Mouse (Mus musculus) CH12.LX (cell line): Measurements from ENCODE around the gene Asb15. TPM values are rescaled to one million over a fixed set of nuclear protein-coding genes. Genes with fewer than 3 reads are reported as not detected.

ENCODE experiments used
- DNase-seq: peaks from one replicate; pipeline ENCODE4 v3.0.0-alpha.2; 2013; ENCODE audit errors: extremely low read depth
- H3K27ac ChIP-seq: 2 replicates; pipeline ENCODE4 v1.5.1; 2012; ENCODE audit warnings: low read depth, mild to moderate bottlenecking, control low read depth, moderate library complexity; ENCODE audit not compliant: insufficient read depth
- H3K27me3 ChIP-seq: replicated peaks from 2 replicates; pipeline ENCODE3; 2012; ENCODE audit warnings: inconsistent platforms
- H3K36me3 ChIP-seq, 2 experiments: replicated peaks in 1 of 2; 2 replicates each; pipeline versions ENCODE3 to v1.6.1; 2012; ENCODE audit warnings: inconsistent platforms in 1 of 2, low read length in 1 of 2, mild to moderate bottlenecking in 1 of 2, mixed read lengths in 1 of 2, moderate library complexity in 1 of 2; ENCODE audit not compliant: control insufficient read depth in 1 of 2, insufficient read depth in 1 of 2
- H3K4me1 ChIP-seq, 2 experiments: 2 replicates each; pipeline ENCODE4 v1.6.1; 2012; ENCODE audit warnings: inconsistent platforms in 1 of 2, moderate library complexity in 1 of 2; ENCODE audit not compliant: insufficient read depth in 2 of 2, control insufficient read depth in 1 of 2
- H3K4me2 ChIP-seq: 2 replicates; pipeline ENCODE4 v1.6.1; 2012; ENCODE audit warnings: low read depth, mild to moderate bottlenecking, control low read depth; ENCODE audit not compliant: poor library complexity, insufficient read depth, severe bottlenecking
- H3K4me3 ChIP-seq, 3 experiments: fragments of 150-350 bp in 1 of 3; sonication (generic) in 1 of 3; replicated peaks in 1 of 3; 2 replicates each; pipeline versions ENCODE3 to v1.5.1; 2011 to 2012; ENCODE audit warnings: low read depth in 2 of 3, low read length in 2 of 3, mild to moderate bottlenecking in 2 of 3, moderate library complexity in 2 of 3, control low read depth in 1 of 3, improper control_type of control experiment in 1 of 3, inconsistent platforms in 1 of 3, mixed read lengths in 1 of 3; ENCODE audit not compliant: poor library complexity in 1 of 3
- H3K79me2 ChIP-seq: replicated peaks from 2 replicates; pipeline ENCODE4 v1.6.1; 2012; ENCODE audit warnings: mild to moderate bottlenecking, moderate library complexity; ENCODE audit not compliant: control insufficient read depth, poor library complexity, insufficient read depth, severe bottlenecking; ENCODE audit errors: extremely low read depth
- H3K9ac ChIP-seq: 2 replicates; pipeline ENCODE4 v1.6.1; 2012; ENCODE audit warnings: low read depth, mild to moderate bottlenecking, control low read depth, moderate library complexity; ENCODE audit not compliant: insufficient read depth
- H3K9me3 ChIP-seq: replicated peaks from 2 replicates; pipeline ENCODE3; 2012; ENCODE audit warnings: low read length, inconsistent platforms, mixed read lengths
- BHLHE40 ChIP-seq: IDR thresholded peaks from 2 replicates; pipeline ENCODE4 v1.6.1; 2011; ENCODE audit warnings: mild to moderate bottlenecking, low read depth, low read length, improper control_type of control experiment
- CHD2 ChIP-seq: IDR thresholded peaks from 2 replicates; pipeline ENCODE4 v1.6.1; 2011; ENCODE audit warnings: low read length, improper control_type of control experiment
- CTCF ChIP-seq, 2 experiments: IDR thresholded peaks in 1 of 2; conservative IDR thresholded peaks in 1 of 2; 2 replicates each; pipeline ENCODE4 v1.5.1; 2011 to 2012; ENCODE audit warnings: low read depth in 2 of 2, low read length in 2 of 2, improper control_type of control experiment in 1 of 2, inconsistent platforms in 1 of 2, mild to moderate bottlenecking in 1 of 2, moderate library complexity in 1 of 2
- E2F4 ChIP-seq: IDR thresholded peaks from 2 replicates; pipeline ENCODE4 v1.6.1; 2011; ENCODE audit warnings: low read depth, low read length, improper control_type of control experiment; ENCODE audit not compliant: insufficient replicate concordance
- ELF1 ChIP-seq: IDR thresholded peaks from 2 replicates; pipeline ENCODE4 v1.6.1; 2014; ENCODE audit warnings: low read depth, mild to moderate bottlenecking, inconsistent platforms, low read length, improper control_type of control experiment
- EP300 ChIP-seq: IDR thresholded peaks from 2 replicates; pipeline ENCODE4 v1.6.1; 2011; ENCODE audit warnings: low read length, improper control_type of control experiment
- ETS1 ChIP-seq: conservative IDR thresholded peaks from 2 replicates; pipeline ENCODE4 v1.6.1; 2012; ENCODE audit warnings: low read depth, mild to moderate bottlenecking, inconsistent platforms, low read length, improper control_type of control experiment, moderate library complexity
- IRF4 ChIP-seq: IDR thresholded peaks from 2 replicates; pipeline ENCODE4 v1.6.1; 2014; ENCODE audit warnings: low read depth, mild to moderate bottlenecking, inconsistent platforms, low read length, improper control_type of control experiment
- JUN ChIP-seq: IDR thresholded peaks from 2 replicates; pipeline ENCODE4 v1.6.1; 2011; ENCODE audit warnings: low read depth, mild to moderate bottlenecking, low read length, improper control_type of control experiment, moderate library complexity; ENCODE audit not compliant: insufficient read depth
- JUND ChIP-seq: conservative IDR thresholded peaks from 2 replicates; pipeline ENCODE4 v1.6.1; 2011; ENCODE audit warnings: low read depth, low read length, improper control_type of control experiment
- MAFK ChIP-seq: IDR thresholded peaks from 2 replicates; pipeline ENCODE4 v1.6.1; 2011; ENCODE audit warnings: low read length, improper control_type of control experiment; ENCODE audit not compliant: insufficient replicate concordance
- MAX ChIP-seq: IDR thresholded peaks from 2 replicates; pipeline ENCODE4 v1.6.1; 2011; ENCODE audit warnings: low read length, improper control_type of control experiment
- MYC ChIP-seq: IDR thresholded peaks from 2 replicates; pipeline ENCODE4 v1.6.1; 2011; ENCODE audit warnings: low read depth, mild to moderate bottlenecking, improper control_type of control experiment, low read length
- NELFE ChIP-seq: IDR thresholded peaks from 2 replicates; pipeline ENCODE4 v1.6.1; 2011; ENCODE audit warnings: low read depth, low read length, improper control_type of control experiment
- PAX5 ChIP-seq: IDR thresholded peaks from 2 replicates; pipeline ENCODE4 v1.6.1; 2012; ENCODE audit warnings: low read length, inconsistent platforms, mixed read lengths
- POLR2A ChIP-seq: IDR thresholded peaks from 2 replicates; pipeline ENCODE4 v1.6.1; 2011; ENCODE audit warnings: low read depth, mild to moderate bottlenecking, improper control_type of control experiment, low read length
- POLR2AphosphoS2 ChIP-seq: IDR thresholded peaks from 2 replicates; pipeline ENCODE4 v1.6.1; 2011; ENCODE audit warnings: low read depth, low read length, improper control_type of control experiment
- RAD21 ChIP-seq: IDR thresholded peaks from 2 replicates; pipeline ENCODE4 v1.6.1; 2011; ENCODE audit warnings: low read depth, mild to moderate bottlenecking, low read length, improper control_type of control experiment, moderate library complexity
- RCOR1 ChIP-seq: conservative IDR thresholded peaks from 2 replicates; pipeline ENCODE4 v1.6.1; 2012; ENCODE audit warnings: low read depth, mild to moderate bottlenecking, inconsistent platforms, low read length, improper control_type of control experiment
- TBP ChIP-seq: conservative IDR thresholded peaks from 2 replicates; pipeline ENCODE4 v1.6.1; 2011; ENCODE audit warnings: low read depth, low read length, improper control_type of control experiment
- TCF12 ChIP-seq: IDR thresholded peaks from 2 replicates; pipeline ENCODE4 v1.6.1; 2014; ENCODE audit warnings: low read depth, mild to moderate bottlenecking, inconsistent platforms, low read length, improper control_type of control experiment
- USF1 ChIP-seq: IDR thresholded peaks from 2 replicates; pipeline ENCODE4 v1.6.1; 2014; ENCODE audit warnings: low read depth, mild to moderate bottlenecking, inconsistent platforms, low read length, improper control_type of control experiment
- USF2 ChIP-seq: conservative IDR thresholded peaks from 2 replicates; pipeline ENCODE4 v1.6.1; 2011; ENCODE audit warnings: low read depth, low read length, improper control_type of control experiment
- ZC3H11A ChIP-seq: IDR thresholded peaks from 2 replicates; pipeline ENCODE4 v1.6.1; 2012; ENCODE audit warnings: low read depth, mild to moderate bottlenecking, inconsistent platforms, low read length, improper control_type of control experiment
- ZKSCAN1 ChIP-seq: IDR thresholded peaks from 2 replicates; pipeline ENCODE4 v1.6.1; 2012; ENCODE audit warnings: low read depth, inconsistent platforms, low read length, improper control_type of control experiment, borderline replicate concordance
- dilution Hi-C: fragments of 300-500 bp; cut with MboI; formaldehyde crosslinking; loops from 2 replicates; pipeline ENCODE4 v1.14.3; 2020; ENCODE audit warnings: low sequenced_read_pairs; ENCODE audit not compliant: extremely low pct_unique_long_range_greater_than_20kb, extremely low pct_ligation_motif_present
- in situ Hi-C: fragments of 300-500 bp; cut with MboI; formaldehyde crosslinking; loops from 3 replicates; pipeline ENCODE4 v1.14.3; 2019; ENCODE audit warnings: low sequenced_read_pairs, low pct_ligation_motif_present, low pct_unique_long_range_greater_than_20kb, mixed read lengths
- polyA plus RNA-seq: library from polyadenylated mRNA; unstranded; fragments of >175 nt; gene quantifications from 2 replicates; pipeline ENCODE4 v1.2.1, GENCODE M21; 2012; ENCODE audit warnings: low read depth; ENCODE audit not compliant: insufficient read length
- total RNA-seq, 2 experiments: library from RNA; depleted of rRNA; stranded (reverse); fragments of 300-350 nt in 1 of 2; fragments of >200 nt in 1 of 2; gene quantifications; 2 replicates each; pipeline ENCODE4 v1.2.3; 2012 to 2014

Asb15 gene
- total and polyA plus RNA-seq, 3 experiments = 0.10 TPM; not detected in 2

- H3K36me3 ChIP-seq = peaks cover 14 to 42% of the 10 kb centered on the region in 2 experiments
- peaks cover 4 to 20% of the 10 kb centered on the region in 2 experiments for H3K4me1 ChIP-seq
- no peak overlapping the region for H3K27ac ChIP-seq
- H3K27me3 ChIP-seq = no peaks in the 10 kb centered on the region
- no peak overlapping the region for H3K4me2 ChIP-seq
- TF ChIP-seq JUN = no peak
- no peak for TF ChIP-seq CHD2
- no peak for TF ChIP-seq NELFE
- TF ChIP-seq POLR2A = no peak
- no peak for TF ChIP-seq MAX
- TF ChIP-seq BHLHE40 = no peak
- TF ChIP-seq POLR2AphosphoS2 = no peak
- no peak for TF ChIP-seq IRF4
- H3K4me3 ChIP-seq = no peak overlapping the region
- H3K9me3 ChIP-seq = no peaks in the 10 kb centered on the region
- no peak for DNase-seq
- no peak overlapping the region for H3K9ac ChIP-seq
- in situ Hi-C loops (no loop called here), dilution Hi-C loops (no loop called here)
- no peaks in the 10 kb centered on the region for H3K79me2 ChIP-seq
These were observed 84.3 kb downstream of the Asb15 start for GRCm38 (mm10) chr6:24612074-24612755.

- in situ Hi-C loops (no loop called here), dilution Hi-C loops (no loop called here)
- peaks cover 19 to 53% of the 10 kb centered on the region in 2 experiments for H3K36me3 ChIP-seq
- no peak overlapping the region for H3K27ac ChIP-seq
- no peak overlapping the region for H3K9ac ChIP-seq
- no peaks in the 10 kb centered on the region for H3K27me3 ChIP-seq
- H3K4me1 ChIP-seq = peaks cover 0 to 9% of the 10 kb centered on the region in 2 experiments; a peak in 2 of 4 replicates
- TF ChIP-seq RAD21 (no peak), RCOR1 (no peak), POLR2AphosphoS2 (no peak), CTCF (conservative IDR thresholded peaks at IDR 0.05 in 1 of 2, IDR thresholded peaks at IDR 0.05 in 1 of 2; ENCODE audit: low read depth in 2 of 2, low read length in 2 of 2) (no peak), USF2 (no peak), MAX (no peak), EP300 (no peak), CHD2 (no peak)
- H3K4me3 ChIP-seq = no peak overlapping the region
- no peaks in the 10 kb centered on the region for H3K79me2 ChIP-seq
- no peaks in the 10 kb centered on the region for H3K9me3 ChIP-seq
- DNase-seq = no peak
- no peak overlapping the region for H3K4me2 ChIP-seq
These were observed 85.4 kb downstream of the Asb15 start for GRCm38 (mm10) chr6:24613346-24613745.

- no peak for TF ChIP-seq JUN
- TF ChIP-seq JUND = no peak
- TF ChIP-seq PAX5 = no peak
- TF ChIP-seq RCOR1 = no peak
- TF ChIP-seq ZKSCAN1 = no peak
- TF ChIP-seq ZC3H11A = no peak
- TF ChIP-seq TCF12 = no peak
- TF ChIP-seq MAFK = no peak
- no peak for TF ChIP-seq ELF1
- TF ChIP-seq NELFE = no peak
- no peak for TF ChIP-seq MYC
- no peak for TF ChIP-seq TBP
- no peak for TF ChIP-seq ETS1
- TF ChIP-seq MAX = no peak
- TF ChIP-seq RAD21 = no peak
- TF ChIP-seq USF1 = no peak
- TF ChIP-seq E2F4 = no peak
- Histone ChIP-seq H3K4me2 (no peak overlapping the region), H3K9ac (no peak overlapping the region), H3K27me3 (no peaks in the 10 kb centered on the region), H3K9me3 (no peaks in the 10 kb centered on the region), H3K36me3 (peaks cover 19 to 57% of the 10 kb centered on the region in 2 experiments), H3K27ac (no peak overlapping the region), H3K4me1 (peaks cover 0 to 3% of the 10 kb centered on the region in 2 experiments; a peak in 2 of 4 replicates), H3K79me2 (no peaks in the 10 kb centered on the region), H3K4me3 (no peak overlapping the region)
- dilution Hi-C loops = no loop called here
- in situ Hi-C loops = no loop called here
- no peak for DNase-seq
These were observed 86.0 kb downstream of the Asb15 start for GRCm38 (mm10) chr6:24613918-24614317.
